Mouse (Mus musculus): ENCODE measurements around the gene Arid1b.
"Not testable (repeated sequence)": the region's sequence is repeated elsewhere in the genome, so short reads cannot be mapped to it uniquely, and the experiment has no call there.

The Arid1b gene

GRCm38 (mm10) chr17:5085942-5086341 is 91.8 kb downstream of the Arid1b start:
- no peak for DNase-seq (ENCODE audit: low spot score in 2 of 2)

GRCm38 (mm10) chr17:5088241-5088640 is 94.1 kb downstream of the Arid1b start:
- not testable (repeated sequence) for DNase-seq (ENCODE audit: low spot score in 2 of 2)

GRCm38 (mm10) chr17:5088822-5089221 is 94.7 kb downstream of the Arid1b start:
- DNase-seq (ENCODE audit: low spot score in 2 of 2) = no peak

- no peak for DNase-seq (ENCODE audit: low spot score in 2 of 2)
Measured at GRCm38 (mm10) chr17:5089541-5089940, 95.4 kb downstream of the Arid1b start.

GRCm38 (mm10) chr17:5091490-5091889 is 97.4 kb downstream of the Arid1b start:
- DNase-seq (ENCODE audit: low spot score in 2 of 2) = no peak

- DNase-seq (ENCODE audit: low spot score in 2 of 2) = no peak
Measured at GRCm38 (mm10) chr17:5091934-5092333, 97.8 kb downstream of the Arid1b start.

- not testable (repeated sequence) for DNase-seq (ENCODE audit: low spot score in 2 of 2)
Measured at GRCm38 (mm10) chr17:5093343-5093742, 99.2 kb downstream of the Arid1b start.

GRCm38 (mm10) chr17:5094636-5095035 is 100.5 kb downstream of the Arid1b start:
- no peak for DNase-seq (ENCODE audit: low spot score in 2 of 2)

GRCm38 (mm10) chr17:5095741-5096140 is 101.6 kb downstream of the Arid1b start:
- no peak for DNase-seq (ENCODE audit: low spot score in 2 of 2)

GRCm38 (mm10) chr17:5097046-5097445 is 102.9 kb downstream of the Arid1b start:
- DNase-seq (ENCODE audit: low spot score in 2 of 2) = no peak

GRCm38 (mm10) chr17:5097545-5098475 is 103.7 kb downstream of the Arid1b start:
- no peak for DNase-seq (ENCODE audit: low spot score in 2 of 2)

GRCm38 (mm10) chr17:5098727-5099126 is 104.6 kb downstream of the Arid1b start:
- no peak for DNase-seq (ENCODE audit: low spot score in 2 of 2)

- DNase-seq (ENCODE audit: low spot score in 2 of 2) = no peak
Measured at GRCm38 (mm10) chr17:5099238-5099637, 105.1 kb downstream of the Arid1b start.

GRCm38 (mm10) chr17:5101157-5101556 is 107.0 kb downstream of the Arid1b start:
- DNase-seq (ENCODE audit: low spot score in 2 of 2) = no peak

GRCm38 (mm10) chr17:5101887-5102286 is 107.8 kb downstream of the Arid1b start:
- no peak for DNase-seq (ENCODE audit: low spot score in 2 of 2)

GRCm38 (mm10) chr17:5105746-5106145 is 111.6 kb downstream of the Arid1b start:
- no peak for DNase-seq (ENCODE audit: low spot score in 2 of 2)

- no peak for DNase-seq (ENCODE audit: low spot score in 2 of 2)
Measured at GRCm38 (mm10) chr17:5106263-5107195, 112.4 kb downstream of the Arid1b start.

- no peak for DNase-seq (ENCODE audit: low spot score in 2 of 2)
Measured at GRCm38 (mm10) chr17:5107501-5107900, 113.4 kb downstream of the Arid1b start.

GRCm38 (mm10) chr17:5108022-5108421 is 113.9 kb downstream of the Arid1b start:
- no peak for DNase-seq (ENCODE audit: low spot score in 2 of 2)

- no peak for DNase-seq (ENCODE audit: low spot score in 2 of 2)
Measured at GRCm38 (mm10) chr17:5108546-5109142, 114.5 kb downstream of the Arid1b start.

GRCm38 (mm10) chr17:5109343-5109742 is 115.2 kb downstream of the Arid1b start:
- no peak for DNase-seq (ENCODE audit: low spot score in 2 of 2)

GRCm38 (mm10) chr17:5110159-5110558 is 116.0 kb downstream of the Arid1b start:
- no peak for DNase-seq (ENCODE audit: low spot score in 2 of 2)

Measured in frontal cortex, postnatal 25 days (tissue).